Mouse (Mus musculus) kidney, adult 8-10 months (tissue): ENCODE measurements around the gene Mylk.

Experiments used
- DNase-seq, 2 experiments: peaks; one replicate each; pipeline ENCODE4 v3.0.0; 2022

Mylk gene

DNA sequence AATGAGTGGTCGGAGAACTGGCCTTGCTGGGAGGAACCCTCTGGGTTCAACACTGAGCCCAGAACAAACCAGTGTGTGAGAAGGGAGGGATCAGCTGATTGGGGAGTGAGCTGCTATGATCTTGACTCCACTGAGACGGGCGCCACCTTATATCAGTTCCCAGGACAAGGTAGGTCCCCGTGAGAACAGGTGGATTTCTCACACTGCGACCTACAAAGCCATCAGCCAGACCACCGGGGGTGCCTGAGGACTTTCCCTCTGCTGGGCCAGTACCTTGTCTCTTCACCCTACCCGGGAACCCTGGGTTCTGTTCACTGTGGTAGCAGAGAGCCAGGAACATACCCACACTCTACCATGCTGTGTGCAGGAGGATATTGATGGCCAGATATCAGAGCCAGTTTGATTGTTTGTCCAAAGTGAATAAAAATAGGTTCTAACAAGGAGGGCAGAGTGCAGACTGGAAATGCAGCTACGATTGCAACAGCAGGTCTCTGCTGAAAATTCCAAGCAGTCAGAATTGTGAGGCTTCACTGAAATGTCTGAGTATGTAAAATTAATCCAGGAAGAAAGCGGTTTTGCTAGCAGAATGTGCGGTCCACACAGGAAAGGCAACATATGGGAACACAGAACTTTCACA is 248.8 kb downstream of the Mylk start:
- no peak for DNase-seq

DNA sequence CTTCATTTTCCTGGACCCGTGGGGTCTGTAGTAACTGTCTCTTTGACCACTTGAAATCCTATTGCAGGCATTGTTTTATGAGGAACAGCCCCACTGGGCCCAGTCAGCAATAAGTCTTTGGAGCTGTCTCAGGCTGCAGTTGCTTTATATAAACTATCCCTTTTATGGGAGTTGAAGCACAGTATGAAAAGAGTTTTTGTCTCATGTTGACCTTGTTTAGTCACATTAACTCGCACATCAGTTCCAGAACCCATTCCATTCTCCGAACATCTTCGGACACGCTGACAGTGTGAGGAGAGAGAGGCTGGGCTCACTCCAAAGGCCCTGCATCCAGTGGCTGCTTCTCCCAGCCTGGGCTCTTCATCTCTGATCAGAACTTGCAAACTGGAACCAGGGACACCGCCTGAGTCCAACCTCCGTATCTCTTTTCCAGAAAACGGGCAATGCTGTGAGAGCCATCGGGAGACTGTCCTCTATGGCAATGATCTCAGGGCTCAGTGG is 249.7 kb downstream of the Mylk start:
- DNase-seq = peak in 1 of 2 experiments; percentile 21

DNA sequence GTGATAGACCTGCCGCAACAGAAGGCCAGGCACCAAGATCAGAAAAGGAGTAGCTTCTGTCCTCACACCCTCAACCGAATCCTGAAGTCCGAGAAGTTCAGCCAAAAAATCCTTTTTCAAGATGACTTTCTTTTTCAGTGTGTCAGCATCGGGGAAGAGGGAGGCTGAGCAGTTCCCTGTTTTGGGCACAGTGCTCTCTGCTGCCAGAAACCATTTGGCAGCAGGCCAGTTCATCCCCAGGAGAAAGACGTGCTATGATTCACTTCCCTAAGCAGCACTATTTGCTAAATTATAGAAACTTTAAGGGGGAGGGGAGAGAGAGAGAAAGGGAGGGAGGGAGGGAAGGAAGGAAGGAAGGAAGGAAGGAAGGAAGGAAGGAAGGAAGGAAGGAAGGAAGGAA is 251.1 kb downstream of the Mylk start:
- peak; percentile 64 to 77 for DNase-seq

DNA sequence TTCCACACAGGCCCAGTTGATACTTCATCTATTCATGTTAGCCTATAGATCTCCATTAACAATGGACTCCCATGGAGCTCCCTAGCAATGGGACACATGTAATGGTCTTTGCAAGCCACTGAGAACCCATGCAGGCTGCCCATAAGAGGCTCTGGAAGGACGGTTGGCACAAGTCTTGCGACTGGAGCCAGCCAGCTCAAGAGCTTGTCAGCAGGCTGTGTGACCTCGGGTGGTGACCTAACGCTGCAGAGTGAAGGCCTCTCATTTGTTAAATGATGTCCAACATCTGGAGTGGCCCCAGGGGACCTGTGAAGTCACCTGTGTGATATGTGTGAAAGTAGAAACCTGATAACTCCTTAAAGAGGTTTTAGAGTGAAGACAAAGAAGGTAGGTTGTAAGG is 252.0 kb downstream of the Mylk start:
- no peak for DNase-seq

DNA sequence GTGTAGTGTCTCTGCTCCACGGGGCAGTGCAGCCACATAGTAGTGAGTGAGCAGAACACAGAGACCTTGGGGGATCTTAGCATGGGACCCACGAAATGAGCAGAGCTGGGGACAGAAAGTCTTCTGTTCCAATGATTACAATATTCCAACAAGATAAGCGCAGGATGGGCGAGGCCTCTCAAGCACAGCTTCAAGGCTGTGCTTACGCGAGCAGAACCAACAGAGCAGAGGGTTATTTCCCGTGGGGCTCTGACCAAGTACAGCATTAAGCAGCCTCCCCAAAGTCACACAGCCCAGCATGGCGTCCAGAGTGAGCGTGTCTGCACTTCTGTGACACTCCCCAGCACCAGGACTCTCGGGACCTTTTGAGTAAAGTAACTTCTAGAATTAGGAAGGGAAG is 252.6 kb downstream of the Mylk start:
- DNase-seq = no peak

GRCm38 (mm10) chr16:34999016-34999415 is 254.0 kb downstream of the Mylk start:
- no peak for DNase-seq

GRCm38 (mm10) chr16:34999986-35000385 is 255.0 kb downstream of the Mylk start:
- DNase-seq = no peak

DNA sequence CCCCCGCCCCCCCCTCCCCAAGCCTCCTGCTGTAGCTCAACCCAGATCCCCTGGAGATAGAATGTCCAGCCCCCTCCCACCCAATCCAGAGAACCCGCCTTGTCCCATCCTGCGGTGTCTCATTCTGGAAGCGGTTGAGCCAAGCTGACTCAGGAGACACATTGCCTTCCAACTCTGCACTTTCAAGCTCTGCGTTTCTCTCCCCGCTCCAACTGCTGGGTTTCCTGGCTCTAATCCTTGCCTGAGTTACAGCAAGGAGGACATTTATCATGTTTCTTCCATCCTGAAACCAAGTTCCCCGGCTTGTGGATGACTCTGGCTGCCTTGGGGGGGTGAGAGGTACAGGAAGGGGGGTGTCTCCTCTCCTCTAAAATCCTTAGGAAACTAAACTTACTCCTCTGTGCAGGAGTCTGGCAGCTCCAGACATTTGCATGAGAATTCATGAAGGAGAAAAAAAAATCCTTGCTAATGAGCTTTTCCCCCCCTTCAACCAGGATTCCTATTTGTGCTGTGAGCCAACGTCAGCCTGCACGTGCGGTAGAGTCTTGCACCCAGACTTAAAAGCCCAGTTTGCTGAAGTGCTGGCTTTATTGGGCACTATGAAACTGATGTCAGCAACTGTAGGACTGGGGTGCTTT is 256.0 kb downstream of the Mylk start:
- DNase-seq = no peak

DNA sequence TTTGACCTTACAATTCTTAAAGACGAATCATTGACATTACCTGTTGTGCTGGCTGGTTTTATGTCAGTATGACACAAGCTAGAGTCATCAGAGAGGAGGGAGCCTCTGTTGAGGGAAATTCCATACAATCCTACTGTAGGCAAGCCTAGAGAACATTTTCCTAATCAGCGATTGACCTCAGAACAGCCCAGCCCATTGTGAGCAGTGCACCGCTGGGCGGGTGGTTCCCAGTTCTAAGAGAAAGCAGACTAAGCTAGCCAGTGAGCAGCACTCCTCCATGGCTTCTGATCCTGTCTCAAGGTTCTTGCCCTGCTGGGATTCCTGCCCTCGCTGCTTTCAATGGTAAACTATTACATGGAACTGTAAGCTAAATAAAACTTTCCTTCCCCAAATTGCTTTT is 259.3 kb downstream of the Mylk start:
- DNase-seq = peak in 1 of 2 experiments; percentile 41

DNA sequence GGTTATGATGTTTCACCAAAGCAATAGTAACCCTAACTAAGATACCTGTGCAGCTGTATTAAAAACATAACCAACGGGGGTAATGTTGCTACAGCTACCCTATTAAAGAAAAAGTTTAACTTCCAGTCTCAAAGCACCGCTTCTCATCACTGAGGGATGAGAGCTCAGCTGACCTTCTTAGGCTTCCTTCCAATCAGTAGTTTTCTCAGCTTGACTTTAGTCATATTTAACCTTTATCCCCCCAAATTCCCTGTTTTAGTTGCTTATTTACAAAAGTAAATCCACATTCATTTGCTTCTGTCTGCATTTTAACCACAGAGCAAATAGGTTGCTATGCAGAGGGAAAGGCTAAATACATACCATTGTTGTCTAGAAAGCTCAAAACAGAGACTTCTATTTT is 259.7 kb downstream of the Mylk start:
- DNase-seq = peak; percentile 30 to 70

DNA sequence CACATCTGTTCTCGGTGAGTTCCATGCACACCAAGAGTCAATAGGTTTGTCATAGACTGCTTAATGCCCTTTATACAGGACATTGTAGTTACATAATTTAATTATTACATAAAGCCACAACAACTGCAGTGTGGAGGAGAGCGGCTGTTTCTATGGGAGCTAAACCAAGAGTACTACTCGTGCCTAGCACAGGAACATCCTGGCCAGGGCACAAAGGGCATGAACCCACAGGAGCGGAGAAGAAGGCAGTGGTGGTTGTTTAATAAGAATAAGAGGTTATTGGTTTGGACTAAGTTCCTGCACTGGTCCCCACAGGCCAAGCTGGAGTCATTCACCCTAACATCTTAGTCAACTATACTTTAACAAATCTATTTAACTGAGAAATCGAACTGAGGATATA is 261.2 kb downstream of the Mylk start:
- peak; percentile 33 to 75 for DNase-seq

- no peak for DNase-seq
These were observed 262.4 kb downstream of the Mylk start for GRCm38 (mm10) chr16:35007361-35007760.

DNA sequence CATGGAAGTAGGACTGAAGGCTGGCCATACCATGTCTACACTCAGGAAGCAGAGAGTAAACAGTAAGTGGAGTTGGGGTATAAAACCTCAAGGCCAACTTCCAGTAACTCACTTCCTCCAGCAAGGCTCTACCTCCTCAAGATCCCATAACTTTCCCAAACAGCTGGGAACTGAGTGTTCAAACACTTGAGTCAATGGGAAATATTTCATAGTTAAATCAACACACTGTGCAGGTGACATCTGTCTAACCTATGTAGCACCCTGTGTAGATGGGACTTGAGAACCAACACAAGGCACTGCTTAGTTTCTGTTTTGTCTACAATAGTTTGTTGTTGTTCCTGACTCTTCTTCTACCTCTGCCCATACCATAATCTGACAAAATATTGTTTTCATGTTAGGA is 263.4 kb downstream of the Mylk start:
- no peak for DNase-seq

- no peak for DNase-seq
These were observed 268.5 kb downstream of the Mylk start for GRCm38 (mm10) chr16:35013501-35013900.

- DNase-seq = no peak
These were observed 271.5 kb downstream of the Mylk start for GRCm38 (mm10) chr16:35016491-35016890.

DNA sequence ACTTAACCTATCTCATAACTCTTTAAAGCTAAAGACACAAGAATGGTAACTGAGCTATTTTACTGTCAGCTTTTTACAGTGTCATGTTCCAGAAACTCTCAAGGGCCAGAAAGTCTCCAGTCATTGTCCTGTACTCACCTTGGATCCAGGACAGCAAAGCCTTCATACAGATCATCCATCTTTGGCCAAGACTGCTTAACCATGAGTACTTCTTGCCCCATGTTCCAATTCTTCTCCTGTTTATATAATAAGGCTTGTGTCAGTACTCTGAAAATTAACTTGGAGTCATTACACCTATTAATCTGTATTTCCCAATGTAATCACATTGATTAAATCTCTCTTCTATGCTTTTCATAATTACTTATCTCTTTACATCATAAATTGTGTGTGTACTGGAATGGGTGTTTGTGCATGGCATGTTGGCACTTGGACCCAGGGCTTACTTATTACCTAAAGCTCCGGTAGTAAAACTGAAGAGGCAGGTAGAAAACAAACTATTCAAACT is 273.5 kb downstream of the Mylk start:
- no peak for DNase-seq

DNA sequence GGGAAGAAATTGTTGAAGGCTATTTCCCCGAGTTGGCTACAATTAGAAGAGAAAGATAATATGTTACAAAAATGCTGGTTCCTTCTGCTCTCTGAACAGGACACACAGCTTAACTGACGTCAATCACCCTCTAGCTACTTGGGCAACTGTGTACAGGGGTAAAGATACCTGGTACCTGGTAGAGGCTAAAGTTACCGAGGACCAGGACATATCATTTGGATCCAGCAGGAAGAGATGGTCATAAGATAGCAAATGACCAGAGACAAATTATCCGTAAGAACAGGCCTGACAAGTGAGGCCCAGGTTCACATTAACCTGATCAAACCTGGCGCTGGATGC is 276.9 kb downstream of the Mylk start:
- no peak for DNase-seq

- peak; percentile 96 to 97 for DNase-seq
These were observed 277.5 kb downstream of the Mylk start, which contains the start of gene Hacd2 for GRCm38 (mm10) chr16:35022242-35023137. TSS of gene Hacd2 (plus strand) at chr16:35022428.

- no peak for DNase-seq
These were observed 278.2 kb downstream of the Mylk start for GRCm38 (mm10) chr16:35023138-35023735.

GRCm38 (mm10) chr16:35024300-35024699 is 279.3 kb downstream of the Mylk start:
- no peak for DNase-seq

- DNase-seq = no peak
These were observed 280.3 kb downstream of the Mylk start for GRCm38 (mm10) chr16:35025347-35025746.

DNA sequence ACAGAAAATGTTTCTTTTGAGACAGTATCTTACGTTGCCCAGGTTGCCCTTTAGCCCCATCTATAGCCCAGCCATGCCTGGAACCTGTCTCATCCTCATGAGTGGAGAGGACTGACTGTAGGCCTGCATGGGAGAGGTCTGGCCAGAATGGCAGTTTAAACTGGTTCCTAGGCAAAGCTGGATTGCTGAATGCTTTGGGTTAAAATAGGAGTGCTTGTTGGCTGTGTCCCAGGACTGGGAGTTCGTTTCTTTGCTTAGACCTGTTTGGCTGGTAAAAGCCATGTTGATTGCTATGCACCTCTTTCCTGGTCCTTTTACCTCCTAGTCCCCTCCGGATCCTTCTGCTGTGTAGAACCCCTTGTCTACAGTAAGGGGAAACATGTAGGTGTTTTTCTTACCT is 288.2 kb downstream of the Mylk start:
- peak in 1 of 2 experiments; percentile 39 for DNase-seq
